Mouse (Mus musculus): Measurements from ENCODE around the gene Pitx3. TPM values are rescaled to one million over a fixed set of nuclear protein-coding genes. Genes with fewer than 3 reads are reported as not detected.
"Not testable (repeated sequence)": the region's sequence is repeated elsewhere in the genome, so short reads cannot be mapped to it uniquely, and the experiment has no call there.

Gene Pitx3
- polyA plus RNA-seq, 1 experiment: 0.06 TPM

- Histone ChIP-seq H3K4me1 (ENCODE audit: control insufficient read depth, insufficient read depth, low read length) (no peaks in the 10 kb centered on the region), H3K27ac (ENCODE audit: insufficient read depth, low read length) (no peak overlapping the region), H3K4me3 (ENCODE audit: insufficient read depth, low read length) (no peak overlapping the region)
- no peak for TF ChIP-seq CTCF (IDR thresholded peaks at IDR 0.05; ENCODE audit: extremely low read depth, insufficient read depth, low read length)
These were observed 15.5 kb downstream of the Pitx3 start for GRCm38 (mm10) chr19:46132577-46132976.

GRCm38 (mm10) chr19:46131694-46132525 is 16.2 kb downstream of the Pitx3 start, which contains the start of gene Elovl3:
Elovl3 (plus strand) TSS chr19:46131897.
- no peak for TF ChIP-seq CTCF (IDR thresholded peaks at IDR 0.05; ENCODE audit: extremely low read depth, insufficient read depth, low read length)
- TF ChIP-seq POLR2A (IDR thresholded peaks at IDR 0.05; ENCODE audit: extremely low read depth, insufficient read depth, low read length): no peak
- Histone ChIP-seq H3K4me3 (ENCODE audit: insufficient read depth, low read length) (no peak within 1 kb of the TSS), H3K4me1 (ENCODE audit: control insufficient read depth, insufficient read depth, low read length) (no peaks in the 10 kb centered on the region), H3K27ac (ENCODE audit: insufficient read depth, low read length) (no peak within 1 kb of the TSS)

GRCm38 (mm10) chr19:46131283-46131682 is 16.8 kb downstream of the Pitx3 start:
- Histone ChIP-seq H3K4me3 (ENCODE audit: insufficient read depth, low read length) (no peak overlapping the region), H3K4me1 (ENCODE audit: control insufficient read depth, insufficient read depth, low read length) (no peaks in the 10 kb centered on the region), H3K27ac (ENCODE audit: insufficient read depth, low read length) (no peak overlapping the region)
- TF ChIP-seq CTCF (IDR thresholded peaks at IDR 0.05; ENCODE audit: extremely low read depth, insufficient read depth, low read length): no peak
- no peak for TF ChIP-seq POLR2A (IDR thresholded peaks at IDR 0.05; ENCODE audit: extremely low read depth, insufficient read depth, low read length)

- not testable (repeated sequence) for H3K27ac ChIP-seq (ENCODE audit: insufficient read depth, low read length)
These were observed 18.4 kb downstream of the Pitx3 start for GRCm38 (mm10) chr19:46129737-46130136.

GRCm38 (mm10) chr19:46126301-46126700 is 21.8 kb downstream of the Pitx3 start:
- TF ChIP-seq CTCF (IDR thresholded peaks at IDR 0.05; ENCODE audit: extremely low read depth, insufficient read depth, low read length) (no peak), POLR2A (IDR thresholded peaks at IDR 0.05; ENCODE audit: extremely low read depth, insufficient read depth, low read length) (no peak)
- Histone ChIP-seq H3K4me1 (ENCODE audit: control insufficient read depth, insufficient read depth, low read length) (no peaks in the 10 kb centered on the region), H3K4me3 (ENCODE audit: insufficient read depth, low read length) (no peak overlapping the region), H3K27ac (ENCODE audit: insufficient read depth, low read length) (no peak overlapping the region)

More at GRCm38 (mm10) chr19:46129737-46130136, 18.4 kb downstream of the Pitx3 start:
- not testable (repeated sequence) for H3K4me1 ChIP-seq (ENCODE audit: control insufficient read depth, insufficient read depth, low read length); H3K4me3 ChIP-seq (ENCODE audit: insufficient read depth, low read length)

- Histone ChIP-seq H3K4me3 (ENCODE audit: insufficient read depth, low read length) (no peak overlapping the region), H3K4me1 (ENCODE audit: control insufficient read depth, insufficient read depth, low read length) (no peaks in the 10 kb centered on the region), H3K27ac (ENCODE audit: insufficient read depth, low read length) (no peak overlapping the region)
- TF ChIP-seq CTCF (IDR thresholded peaks at IDR 0.05; ENCODE audit: extremely low read depth, insufficient read depth, low read length) (no peak), POLR2A (IDR thresholded peaks at IDR 0.05; ENCODE audit: extremely low read depth, insufficient read depth, low read length) (no peak)
These were observed 23.5 kb downstream of the Pitx3 start for GRCm38 (mm10) chr19:46124651-46125050.

- TF ChIP-seq POLR2A (IDR thresholded peaks at IDR 0.05; ENCODE audit: extremely low read depth, insufficient read depth, low read length) (no peak), CTCF (IDR thresholded peaks at IDR 0.05; ENCODE audit: extremely low read depth, insufficient read depth, low read length) (no peak)
- Histone ChIP-seq H3K4me1 (ENCODE audit: control insufficient read depth, insufficient read depth, low read length) (no peaks in the 10 kb centered on the region), H3K27ac (ENCODE audit: insufficient read depth, low read length) (no peak overlapping the region), H3K4me3 (ENCODE audit: insufficient read depth, low read length) (no peak overlapping the region)
These were observed 24.2 kb downstream of the Pitx3 start for GRCm38 (mm10) chr19:46123876-46124275.

- TF ChIP-seq CTCF (IDR thresholded peaks at IDR 0.05; ENCODE audit: extremely low read depth, insufficient read depth, low read length): no peak
- TF ChIP-seq POLR2A (IDR thresholded peaks at IDR 0.05; ENCODE audit: extremely low read depth, insufficient read depth, low read length): no peak
- no peaks in the 10 kb centered on the region for H3K4me1 ChIP-seq (ENCODE audit: control insufficient read depth, insufficient read depth, low read length)
- no peak overlapping the region for H3K4me3 ChIP-seq (ENCODE audit: insufficient read depth, low read length)
- no peak overlapping the region for H3K27ac ChIP-seq (ENCODE audit: insufficient read depth, low read length)
These were observed 27.3 kb downstream of the Pitx3 start for GRCm38 (mm10) chr19:46120872-46121271.

- TF ChIP-seq CTCF (IDR thresholded peaks at IDR 0.05; ENCODE audit: extremely low read depth, insufficient read depth, low read length) (no peak), POLR2A (IDR thresholded peaks at IDR 0.05; ENCODE audit: extremely low read depth, insufficient read depth, low read length) (no peak)
- Histone ChIP-seq H3K4me1 (ENCODE audit: control insufficient read depth, insufficient read depth, low read length) (no peaks in the 10 kb centered on the region), H3K27ac (ENCODE audit: insufficient read depth, low read length) (no peak overlapping the region), H3K4me3 (ENCODE audit: insufficient read depth, low read length) (no peak overlapping the region)
These were observed 28.7 kb downstream of the Pitx3 start for GRCm38 (mm10) chr19:46119458-46119857.

- H3K4me1 ChIP-seq (ENCODE audit: control insufficient read depth, insufficient read depth, low read length): no peaks in the 10 kb centered on the region
- no peak overlapping the region for H3K4me3 ChIP-seq (ENCODE audit: insufficient read depth, low read length)
- TF ChIP-seq POLR2A (IDR thresholded peaks at IDR 0.05; ENCODE audit: extremely low read depth, insufficient read depth, low read length): no peak
- no peak for TF ChIP-seq CTCF (IDR thresholded peaks at IDR 0.05; ENCODE audit: extremely low read depth, insufficient read depth, low read length)
- no peak overlapping the region for H3K27ac ChIP-seq (ENCODE audit: insufficient read depth, low read length)
These were observed 33.5 kb downstream of the Pitx3 start for GRCm38 (mm10) chr19:46114617-46115016.
